Mouse (Mus musculus): ENCODE results near the gene Gpd2.
A peak's percentile ranks its signal among the peaks of the same experiment; 100 is the strongest.

The Gpd2 gene

GRCm38 (mm10) chr2:57304212-57304611, 66.8 kb downstream of the Gpd2 start:
- no peak for DNase-seq

DNA sequence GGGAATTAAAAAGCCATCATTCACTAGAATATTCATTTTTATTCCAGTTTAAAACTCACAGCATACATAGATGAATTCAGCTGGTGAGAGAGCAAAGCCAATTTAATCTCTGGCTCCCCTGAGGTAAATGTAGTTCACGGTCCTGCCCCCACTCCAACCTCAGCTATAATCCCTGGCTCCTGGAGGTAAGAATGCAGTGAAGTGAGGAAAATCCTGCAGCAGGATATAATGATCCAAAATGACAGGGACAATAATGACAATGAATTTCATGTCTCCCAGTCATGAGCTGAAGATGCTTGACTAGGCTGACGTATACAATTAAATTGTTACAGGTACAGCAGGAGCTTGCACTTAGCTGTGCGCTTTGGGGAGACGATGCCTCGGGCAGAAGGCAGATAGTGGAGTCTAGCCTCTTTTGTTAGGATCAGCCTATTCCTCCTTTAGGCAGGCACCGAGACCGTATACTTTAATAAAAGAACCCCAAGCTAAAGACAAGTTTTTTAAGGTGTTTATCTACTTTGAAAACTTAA, 74.9 kb downstream of the Gpd2 start:
- no peak for DNase-seq

DNA sequence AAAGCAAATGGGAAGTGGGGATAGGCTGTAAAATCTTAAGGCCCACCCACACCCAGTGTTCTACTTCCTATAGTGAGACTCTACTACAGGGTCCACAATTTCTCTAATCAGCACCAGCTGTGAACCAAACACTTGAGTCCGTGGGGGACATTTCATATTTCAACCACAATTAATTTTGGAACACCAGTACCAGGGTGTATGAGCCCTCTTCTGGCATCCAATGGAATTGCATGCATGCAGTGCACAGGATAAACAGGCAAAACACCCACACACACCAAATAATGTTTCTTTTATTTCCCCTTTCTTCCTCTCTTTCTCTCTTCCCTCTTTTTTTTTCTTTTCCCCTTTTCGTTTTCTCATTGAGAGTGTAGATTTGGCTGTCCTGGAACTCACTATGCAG, 78.6 kb downstream of the Gpd2 start:
- peak in 1 of 2 experiments; percentile 52 for DNase-seq

DNA sequence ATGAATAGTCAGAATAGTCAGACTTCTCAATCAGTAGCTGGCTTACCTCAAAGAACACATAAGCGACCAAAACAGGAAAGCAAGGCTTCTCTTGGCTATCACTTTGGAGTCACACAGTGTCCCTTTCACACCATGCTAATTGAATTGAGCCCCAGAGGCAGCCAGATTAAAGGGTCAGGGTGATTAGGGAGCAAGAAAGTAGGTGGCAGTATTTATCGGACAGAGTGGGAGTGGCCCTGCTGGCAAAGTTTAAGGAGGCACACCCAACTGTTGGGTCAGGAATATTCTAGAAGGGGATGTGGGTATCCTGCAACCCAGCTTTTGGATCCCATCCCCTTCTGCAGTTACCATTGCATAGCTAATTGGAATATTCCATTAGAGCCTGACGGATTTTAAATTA, 80.9 kb downstream of the Gpd2 start:
- no peak for DNase-seq

- no peak for DNase-seq
Observed at GRCm38 (mm10) chr2:57326091-57326490, 88.7 kb downstream of the Gpd2 start.

DNA sequence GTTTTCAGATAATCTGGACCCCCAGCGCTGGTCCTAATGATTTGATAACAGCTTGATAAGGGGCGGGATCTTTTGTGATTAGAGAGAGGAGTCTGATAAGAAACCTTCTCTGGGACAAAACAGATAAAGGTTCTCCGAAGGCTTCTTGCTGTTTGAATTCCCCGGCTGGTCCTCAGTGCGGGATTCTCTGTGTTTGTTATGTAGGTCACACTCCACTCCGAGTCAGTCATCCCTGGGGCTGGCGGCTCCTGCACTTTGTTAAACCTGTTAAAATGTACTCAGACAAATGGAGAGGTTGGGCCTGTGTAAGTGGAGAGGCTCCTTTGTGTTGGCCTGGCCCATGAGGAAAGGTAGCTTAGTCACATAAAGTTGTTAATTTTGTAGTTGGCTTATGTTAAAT, 91.9 kb downstream of the Gpd2 start:
- peak in 1 of 2 experiments; percentile 15 for DNase-seq

- DNase-seq: no peak
Observed at GRCm38 (mm10) chr2:57330812-57331211, 93.4 kb downstream of the Gpd2 start.

- no peak for DNase-seq
Observed at GRCm38 (mm10) chr2:57331266-57331665, 93.8 kb downstream of the Gpd2 start.

DNA sequence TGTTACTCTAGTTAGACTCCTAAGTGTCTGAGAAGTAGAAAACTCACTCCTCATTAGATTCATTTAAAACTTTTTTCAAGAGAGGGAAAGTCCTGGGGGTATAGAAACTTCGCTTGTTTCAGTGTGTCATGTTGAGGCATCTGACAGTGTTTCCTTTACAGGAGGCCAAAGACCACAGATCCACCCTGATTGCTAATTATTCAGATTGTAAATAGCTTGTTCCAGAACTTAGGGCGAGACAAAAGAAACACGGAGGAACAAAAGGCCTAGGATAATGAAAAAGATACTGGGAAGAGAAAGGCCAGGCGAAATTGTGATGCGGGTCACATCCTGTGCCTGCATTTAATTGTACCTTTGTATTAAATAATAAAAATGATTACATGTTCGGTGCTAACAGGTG, 96.0 kb downstream of the Gpd2 start:
- no peak for DNase-seq

DNA sequence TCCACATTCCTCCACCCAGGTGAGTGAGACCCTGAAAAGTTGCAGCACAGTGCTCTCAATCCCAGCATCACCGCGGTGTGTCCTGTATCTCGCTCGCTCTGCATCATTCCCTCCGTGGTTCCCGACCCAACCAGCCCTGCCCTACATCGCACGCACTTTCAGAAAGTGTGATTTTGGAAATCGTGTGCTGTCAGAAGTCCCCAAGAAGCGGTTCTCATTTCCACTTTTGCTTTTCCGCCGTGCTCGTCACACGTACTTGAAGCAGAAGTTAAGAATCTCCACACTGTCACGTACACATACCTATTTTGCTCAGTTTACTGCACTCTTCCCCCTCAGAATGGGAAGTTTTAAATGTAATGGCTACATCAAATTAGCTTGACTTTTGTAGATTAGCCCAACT, 98.0 kb downstream of the Gpd2 start:
- no peak for DNase-seq

DNA sequence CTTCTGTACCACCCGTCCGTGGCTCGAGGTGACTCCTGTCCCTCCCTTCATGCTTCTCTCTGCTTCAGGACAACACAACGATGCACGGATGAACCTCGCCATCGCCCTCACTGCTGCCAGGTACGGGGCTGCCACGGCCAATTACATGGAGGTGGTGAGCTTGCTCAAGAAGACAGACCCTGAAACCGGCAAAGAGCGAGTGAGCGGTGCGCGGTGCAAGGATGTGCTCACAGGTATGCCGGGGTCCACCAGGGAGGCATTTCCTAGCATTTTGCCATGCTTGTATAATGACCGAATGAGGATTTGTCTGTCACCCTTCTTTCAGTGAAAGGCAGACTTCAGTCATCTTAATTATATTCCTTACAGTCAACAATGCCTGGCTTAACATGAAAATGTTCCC, 101.3 kb downstream of the Gpd2 start:
- no peak for DNase-seq

DNA sequence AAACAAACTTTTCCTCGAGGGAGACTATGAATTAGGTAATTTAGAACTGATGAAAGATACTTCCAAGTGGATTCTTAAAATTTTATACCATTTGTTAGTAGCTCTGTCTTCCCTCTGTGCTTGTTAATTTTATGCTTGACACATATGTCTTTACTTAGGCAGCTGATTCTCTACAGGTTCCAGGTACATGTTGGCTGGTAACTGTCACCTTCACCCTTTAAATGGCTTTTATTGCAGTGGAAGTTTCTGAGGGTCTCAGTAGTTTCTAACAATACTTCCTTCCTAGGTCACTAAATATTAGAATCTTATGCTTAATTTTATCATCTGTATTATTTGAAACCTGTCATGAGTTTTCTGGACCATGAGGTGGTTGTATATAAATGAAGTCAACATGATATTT, 105.5 kb downstream of the Gpd2 start:
- no peak for DNase-seq

DNA sequence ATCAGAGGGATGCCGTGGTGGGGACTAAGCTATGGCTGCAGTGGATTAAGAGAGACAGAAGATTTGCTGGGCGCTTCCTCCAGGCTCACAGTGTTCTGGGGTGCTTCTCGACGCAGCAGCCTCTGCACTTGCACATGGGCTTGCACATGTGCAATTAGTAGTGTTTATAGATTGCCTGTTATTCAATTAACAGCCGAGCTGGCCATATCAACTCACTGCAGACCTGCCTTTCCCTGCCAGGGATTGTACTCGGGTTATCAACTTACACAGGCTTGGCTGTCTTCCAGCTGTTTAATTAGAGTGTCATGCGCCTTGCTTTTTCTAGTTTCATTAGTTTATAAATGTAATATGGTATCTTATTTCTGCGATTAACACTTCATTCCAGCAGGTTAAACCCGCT, 113.2 kb downstream of the Gpd2 start:
- DNase-seq: no peak

DNA sequence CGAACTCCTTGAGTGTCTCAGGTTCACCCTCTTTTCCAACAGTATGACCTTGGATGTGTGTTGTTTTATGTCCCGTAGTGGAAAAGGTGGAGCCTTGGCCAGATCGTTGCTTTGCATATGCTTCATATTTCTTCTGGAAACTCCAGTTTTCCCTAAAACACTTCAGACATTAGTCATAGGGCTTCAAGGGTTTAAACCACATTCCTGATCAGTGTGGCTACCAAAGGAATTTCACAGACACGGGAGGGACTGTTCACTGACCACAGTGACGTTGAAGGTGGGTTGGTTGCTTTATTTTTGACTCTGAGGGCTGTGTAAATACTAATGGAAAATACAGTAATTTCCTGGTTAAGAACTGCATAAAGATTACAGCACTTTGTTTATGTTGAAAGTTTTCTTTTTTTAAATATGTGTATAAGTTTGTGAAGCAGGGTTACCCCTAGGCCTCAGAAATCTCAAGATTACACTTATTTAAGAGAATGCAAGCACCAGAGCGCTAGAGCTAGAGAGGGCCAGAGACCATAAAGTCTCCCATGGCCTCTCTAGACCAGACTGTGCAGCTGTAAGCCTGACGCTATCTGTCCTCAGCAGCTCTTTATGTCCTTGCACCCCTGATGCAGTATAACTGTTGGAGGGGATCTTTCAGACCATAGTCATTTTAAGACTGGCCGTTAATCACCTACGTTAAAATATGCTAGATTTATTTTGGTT, 116.4 kb downstream of the Gpd2 start:
- DNase-seq: no peak

- DNase-seq: no peak
Observed at GRCm38 (mm10) chr2:57354848-57355247, 117.4 kb downstream of the Gpd2 start.

GRCm38 (mm10) chr2:57356222-57356822, 118.9 kb downstream of the Gpd2 start:
- no peak for DNase-seq

DNA sequence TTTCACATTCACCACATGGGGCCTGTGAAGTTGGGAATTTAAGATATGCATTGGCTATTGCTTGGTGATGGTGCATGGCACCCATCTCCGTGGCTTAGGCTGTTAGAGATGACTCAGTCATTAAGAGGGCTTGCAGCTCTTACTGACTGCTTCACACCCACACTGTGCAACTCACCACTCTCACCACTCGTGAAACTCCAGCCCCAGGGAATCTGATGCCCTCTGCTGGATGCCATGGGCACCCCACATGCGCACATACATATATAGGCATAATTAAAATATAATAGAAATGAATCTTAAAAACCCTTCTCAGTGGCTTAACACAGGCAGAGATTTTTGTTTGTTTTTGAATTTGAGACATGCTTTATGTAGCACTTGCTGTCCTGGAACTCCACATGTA, 125.1 kb downstream of the Gpd2 start:
- DNase-seq: no peak

DNA sequence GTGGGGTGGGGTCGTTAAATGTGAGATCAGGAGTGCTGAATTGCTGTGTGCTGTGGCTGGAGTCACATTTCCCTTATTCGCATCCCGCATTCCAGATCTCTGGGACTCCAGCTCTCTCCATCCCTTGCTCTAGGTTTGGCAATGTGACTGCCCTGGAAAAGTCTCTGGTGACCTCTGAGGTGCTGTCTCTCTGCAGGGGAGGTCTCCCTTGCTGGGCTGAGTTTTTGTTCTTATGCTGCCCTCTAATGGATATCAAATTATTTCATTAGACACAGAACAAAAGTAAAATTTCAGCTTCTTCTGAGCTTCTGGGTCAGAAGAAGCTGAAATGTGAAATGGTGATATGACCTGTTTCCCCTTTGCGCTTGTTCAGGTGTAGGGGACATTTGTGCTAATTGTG, 137.2 kb downstream of the Gpd2 start:
- no peak for DNase-seq

DNA sequence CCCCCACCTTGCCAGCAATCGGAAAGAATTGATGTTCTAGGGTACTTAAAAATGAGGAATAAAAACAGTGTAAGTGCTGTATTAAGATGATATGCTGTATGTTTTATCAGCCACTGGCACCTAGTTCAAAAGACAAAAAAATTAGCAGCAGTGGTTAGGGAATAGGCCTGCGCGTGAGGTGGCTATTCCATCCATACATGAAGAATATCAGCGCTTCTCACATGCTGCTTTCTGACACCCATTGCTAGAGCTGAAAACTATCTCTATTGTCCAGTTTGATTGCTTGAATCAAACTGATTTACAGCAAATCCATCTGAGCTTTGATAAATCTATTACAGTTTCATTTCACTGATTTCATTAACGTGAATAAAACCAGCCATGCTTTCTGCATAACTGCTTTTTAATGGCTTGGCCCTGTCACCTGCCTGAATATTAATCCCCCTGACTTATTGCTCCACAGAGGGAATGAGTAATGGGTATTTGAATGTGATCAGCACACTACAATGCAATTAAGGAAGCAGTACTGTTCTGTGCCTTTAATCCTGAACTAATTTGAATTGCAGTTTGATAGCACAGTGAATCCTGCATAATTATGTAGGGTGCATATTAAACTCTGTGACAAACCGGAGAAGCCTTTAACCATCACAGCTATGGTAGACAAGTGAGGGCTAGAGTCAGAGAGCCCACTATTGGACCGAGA, 137.9 kb downstream of the Gpd2 start:
- DNase-seq: no peak

DNA sequence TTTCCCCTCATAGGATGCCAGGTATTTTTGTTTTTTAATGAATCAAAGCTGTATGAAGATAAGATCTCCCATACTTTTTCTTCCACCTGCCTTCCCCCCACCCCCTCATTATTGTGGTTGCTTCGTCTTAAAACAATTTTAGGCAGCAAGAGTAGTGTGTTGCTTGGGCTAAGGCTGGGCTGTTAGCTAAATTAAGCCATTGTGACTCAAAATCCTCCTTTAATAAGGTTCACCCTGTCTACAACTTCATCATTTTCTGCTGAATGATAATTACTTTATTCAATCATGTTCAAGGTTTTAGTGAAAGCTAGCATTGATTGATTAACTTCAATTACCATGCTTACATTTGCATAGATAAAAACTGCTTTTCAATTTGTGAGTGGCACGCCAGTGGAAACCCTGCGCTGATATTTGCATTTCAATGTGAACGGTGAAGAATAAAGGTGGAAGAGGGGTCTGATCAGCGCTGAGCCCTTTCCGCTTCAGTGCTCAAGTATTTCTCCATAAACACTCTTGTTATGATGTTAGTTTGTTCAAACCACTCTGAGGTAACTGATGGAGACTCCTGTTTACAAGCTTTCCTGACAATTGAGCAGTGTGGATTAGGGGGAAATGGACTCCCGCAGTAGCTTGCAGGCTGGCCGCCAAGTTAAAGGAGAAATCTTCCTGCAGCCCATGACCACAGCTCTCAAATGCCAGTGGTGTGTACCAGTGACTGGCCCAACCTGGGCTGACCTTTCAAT, 140.9 kb downstream of the Gpd2 start:
- no peak for DNase-seq

GRCm38 (mm10) chr2:57384625-57385024, 147.2 kb downstream of the Gpd2 start:
- no peak for DNase-seq

GRCm38 (mm10) chr2:57387816-57388215, 150.4 kb downstream of the Gpd2 start:
- no peak for DNase-seq

GRCm38 (mm10) chr2:57395071-57395470, 157.6 kb downstream of the Gpd2 start:
- no peak for DNase-seq

All from kidney, adult 8-10 months (tissue).